Mouse (Mus musculus): ENCODE measurements around the gene Capn5. TPM values are rescaled to one million over a fixed set of nuclear protein-coding genes. Genes with fewer than 3 reads are reported as not detected.

The Capn5 gene
- total and polyA plus RNA-seq, 3 experiments, result 0.26 to 0.55 (median 0.27) TPM

DNA sequence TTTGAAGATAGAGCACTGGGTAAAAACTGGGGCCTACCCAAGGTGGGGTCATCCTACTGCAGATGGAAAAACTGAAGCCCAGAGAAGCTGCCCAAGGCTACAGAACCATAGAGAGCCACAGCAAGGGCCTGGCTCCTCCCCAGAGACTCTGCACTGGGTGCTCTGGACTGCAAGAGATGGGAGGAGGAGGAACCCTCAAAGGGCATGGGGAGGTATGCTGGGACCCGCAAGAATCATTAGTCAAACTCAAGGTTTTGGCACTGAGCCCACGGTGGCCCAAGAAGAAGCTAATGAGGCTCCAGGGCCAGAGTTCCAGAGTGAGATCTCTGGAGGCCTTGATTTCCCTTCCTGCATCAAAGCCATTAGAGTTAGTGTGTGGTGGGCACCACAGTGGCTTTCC, 40.1 kb downstream of the Capn5 start:
- Histone ChIP-seq H3K79me2 (replicated peaks; ENCODE audit: control insufficient read depth, extremely low read depth, insufficient read depth, poor library complexity, severe bottlenecking) (no peaks in the 10 kb centered on the region), H3K9ac (ENCODE audit: insufficient read depth, low read depth) (no peak overlapping the region), H3K4me1 (ENCODE audit: control insufficient read depth in 1 of 2, insufficient read depth in 2 of 2) (peaks cover 0 to 5% of the 10 kb centered on the region in 2 experiments; a peak in 1 of 4 replicates), H3K36me3 (replicated peaks in 1 of 2; ENCODE audit: control insufficient read depth in 1 of 2, insufficient read depth in 1 of 2, low read length in 1 of 2) (no peaks in the 10 kb centered on the region), H3K27ac (ENCODE audit: insufficient read depth, low read depth) (no peak overlapping the region), H3K9me3 (replicated peaks; ENCODE audit: low read length) (no peaks in the 10 kb centered on the region), H3K27me3 (replicated peaks) (peaks cover 36% of the 10 kb centered on the region), H3K4me2 (ENCODE audit: insufficient read depth, low read depth, poor library complexity, severe bottlenecking) (no peak overlapping the region), H3K4me3 (replicated peaks in 1 of 3; ENCODE audit: low read depth in 2 of 3, low read length in 2 of 3, poor library complexity in 1 of 3) (no peak overlapping the region)
- no peak for DNase-seq (ENCODE audit: extremely low read depth)
- in situ Hi-C loops (cut with MboI; ENCODE audit: low pct_ligation_motif_present, low pct_unique_long_range_greater_than_20kb, low sequenced_read_pairs), result no loop called here
- dilution Hi-C loops (cut with MboI; ENCODE audit: extremely low pct_ligation_motif_present, extremely low pct_unique_long_range_greater_than_20kb, low sequenced_read_pairs), result no loop called here
- TF ChIP-seq MYC (IDR thresholded peaks at IDR 0.05; ENCODE audit: low read depth, low read length) (no peak), NELFE (IDR thresholded peaks at IDR 0.05; ENCODE audit: low read depth, low read length) (no peak), MAX (IDR thresholded peaks at IDR 0.05; ENCODE audit: low read length) (no peak), SMC3 (IDR thresholded peaks at IDR 0.05; ENCODE audit: low read depth, low read length) (no peak), SIN3A (IDR thresholded peaks at IDR 0.05; ENCODE audit: low read length) (no peak), POLR2A (IDR thresholded peaks at IDR 0.05; ENCODE audit: low read depth, low read length) (no peak), ZNF384 (IDR thresholded peaks at IDR 0.05; ENCODE audit: low read depth, low read length) (no peak), POLR2AphosphoS2 (IDR thresholded peaks at IDR 0.05; ENCODE audit: low read depth, low read length) (no peak), ZC3H11A (IDR thresholded peaks at IDR 0.05; ENCODE audit: low read depth, low read length) (no peak), ELF1 (IDR thresholded peaks at IDR 0.05; ENCODE audit: low read depth, low read length) (no peak), USF2 (conservative IDR thresholded peaks at IDR 0.05; ENCODE audit: low read depth, low read length) (no peak), MXI1 (IDR thresholded peaks at IDR 0.05; ENCODE audit: low read depth, low read length) (no peak)

DNA sequence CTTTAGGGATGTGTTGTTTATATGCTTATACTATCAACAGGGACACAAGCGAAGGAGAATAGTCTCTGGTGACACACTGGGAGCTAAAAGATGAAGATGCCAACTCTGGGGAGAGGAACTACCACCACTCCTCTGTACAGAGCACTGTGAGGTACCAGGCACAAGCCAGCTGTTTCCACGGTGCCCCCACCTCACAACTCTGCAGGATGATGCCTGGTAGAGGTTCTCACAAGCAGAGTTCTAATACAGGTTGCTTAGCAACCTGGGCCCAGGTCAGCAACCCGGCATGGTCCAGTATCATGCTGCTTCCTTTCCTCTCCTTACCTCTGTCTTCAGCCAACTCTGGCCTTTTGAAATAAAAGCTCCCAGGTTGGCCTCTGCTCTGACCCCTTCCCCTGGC, 40.5 kb downstream of the Capn5 start:
- H3K4me2 ChIP-seq (ENCODE audit: insufficient read depth, low read depth, poor library complexity, severe bottlenecking), result no peak overlapping the region
- dilution Hi-C loops (cut with MboI; ENCODE audit: extremely low pct_ligation_motif_present, extremely low pct_unique_long_range_greater_than_20kb, low sequenced_read_pairs), result no loop called here
- no peak for DNase-seq (ENCODE audit: extremely low read depth)
- H3K9me3 ChIP-seq (replicated peaks; ENCODE audit: low read length), result no peaks in the 10 kb centered on the region
- H3K27me3 ChIP-seq (replicated peaks), result peaks cover 40% of the 10 kb centered on the region
- H3K9ac ChIP-seq (ENCODE audit: insufficient read depth, low read depth), result no peak overlapping the region
- no peak for TF ChIP-seq UBTF (IDR thresholded peaks at IDR 0.05; ENCODE audit: low read depth, low read length)
- no peak for TF ChIP-seq NELFE (IDR thresholded peaks at IDR 0.05; ENCODE audit: low read depth, low read length)
- TF ChIP-seq USF2 (conservative IDR thresholded peaks at IDR 0.05; ENCODE audit: low read depth, low read length), result no peak
- no peak for TF ChIP-seq ETS1 (conservative IDR thresholded peaks at IDR 0.05; ENCODE audit: low read depth, low read length)
- no peak for TF ChIP-seq RAD21 (IDR thresholded peaks at IDR 0.05; ENCODE audit: low read depth, low read length)
- TF ChIP-seq JUN (IDR thresholded peaks at IDR 0.05; ENCODE audit: insufficient read depth, low read depth, low read length), result no peak
- TF ChIP-seq ZNF384 (IDR thresholded peaks at IDR 0.05; ENCODE audit: low read depth, low read length), result no peak
- TF ChIP-seq SMC3 (IDR thresholded peaks at IDR 0.05; ENCODE audit: low read depth, low read length), result no peak
- TF ChIP-seq PAX5 (IDR thresholded peaks at IDR 0.05; ENCODE audit: low read length), result no peak
- no peak for TF ChIP-seq IRF4 (IDR thresholded peaks at IDR 0.05; ENCODE audit: low read depth, low read length)
- TF ChIP-seq POLR2A (IDR thresholded peaks at IDR 0.05; ENCODE audit: low read depth, low read length), result no peak
- TF ChIP-seq TCF12 (IDR thresholded peaks at IDR 0.05; ENCODE audit: low read depth, low read length), result no peak
- TF ChIP-seq CTCF (conservative IDR thresholded peaks at IDR 0.05 in 1 of 2, IDR thresholded peaks at IDR 0.05 in 1 of 2; ENCODE audit: low read depth in 2 of 2, low read length in 2 of 2), result no peak
- TF ChIP-seq ZMIZ1 (IDR thresholded peaks at IDR 0.05; ENCODE audit: low read depth, low read length), result no peak
- TF ChIP-seq ELF1 (IDR thresholded peaks at IDR 0.05; ENCODE audit: low read depth, low read length), result no peak
- no peak for TF ChIP-seq POLR2AphosphoS2 (IDR thresholded peaks at IDR 0.05; ENCODE audit: low read depth, low read length)
- TF ChIP-seq RCOR1 (conservative IDR thresholded peaks at IDR 0.05; ENCODE audit: low read depth, low read length), result no peak
- H3K4me1 ChIP-seq (ENCODE audit: control insufficient read depth in 1 of 2, insufficient read depth in 2 of 2), result peaks cover 0 to 5% of the 10 kb centered on the region in 2 experiments; a peak in 1 of 4 replicates
- no peak overlapping the region for H3K4me3 ChIP-seq (replicated peaks in 1 of 3; ENCODE audit: low read depth in 2 of 3, low read length in 2 of 3, poor library complexity in 1 of 3)
- H3K79me2 ChIP-seq (replicated peaks; ENCODE audit: control insufficient read depth, extremely low read depth, insufficient read depth, poor library complexity, severe bottlenecking), result no peaks in the 10 kb centered on the region
- H3K36me3 ChIP-seq (replicated peaks in 1 of 2; ENCODE audit: control insufficient read depth in 1 of 2, insufficient read depth in 1 of 2, low read length in 1 of 2), result no peaks in the 10 kb centered on the region
- in situ Hi-C loops (cut with MboI; ENCODE audit: low pct_ligation_motif_present, low pct_unique_long_range_greater_than_20kb, low sequenced_read_pairs), result no loop called here
- H3K27ac ChIP-seq (ENCODE audit: insufficient read depth, low read depth), result no peak overlapping the region

Measured in CH12.LX (cell line).